8 mouse cellular contexts compared by ENCODE assay signal in genomic region chr5:100041272-100041671, GRCm38 (mm10). TPM values are rescaled to one million over a fixed set of nuclear protein-coding genes. Genes with fewer than 3 reads are reported as not detected.
DNase-seq lines count a peak whose midpoint lies in the region; ATAC-seq and TF ChIP-seq lines count a peak whose summit lies in the region.
"Had no signal": no experiment of that assay in that cellular context is flagged by ENCODE, and none has a peak within 500 bp of the region (broad histone marks: within the 10 kb centered on the region; RNA-seq: fewer than 3 reads in every experiment).

No protein-coding gene starts in this region.

- no peak for TF ChIP-seq CTCF in left cerebral cortex, adult 2 months (IDR thresholded peaks at IDR 0.05)
- no peak for TF ChIP-seq CTCF in hindbrain, postnatal 0 days (IDR thresholded peaks at IDR 0.05; ENCODE audit: low read depth)

- TF ChIP-seq POLR2A in myocyte (IDR thresholded peaks at IDR 0.05; ENCODE audit: insufficient read length, low read depth) = no peak

- ATAC-seq in embryonic facial prominence, embryonic 12.5 days (ENCODE audit: insufficient number of reproducible peaks, insufficient read depth, low FRiP score, low TSS enrichment) = no peak
- no peak for ATAC-seq in hindbrain, postnatal 0 days

- no peaks in the 10 kb centered on the region for H3K27me3 ChIP-seq in embryonic facial prominence, embryonic 12.5 days
- H3K27me3 ChIP-seq in hindbrain, postnatal 0 days (ENCODE audit: insufficient read depth, low read length) = no peaks in the 10 kb centered on the region
- H3K27me3 ChIP-seq in myocyte (ENCODE audit: control insufficient read depth, insufficient read depth, insufficient read length) = no peaks in the 10 kb centered on the region

- no peak overlapping the region for H3K27ac ChIP-seq in left cerebral cortex, adult 2 months
- no peak overlapping the region for H3K27ac ChIP-seq in embryonic facial prominence, embryonic 12.5 days
- H3K27ac ChIP-seq in hindbrain, postnatal 0 days = no peak overlapping the region

- H3K4me2 ChIP-seq in embryonic facial prominence, embryonic 12.5 days (replicated peaks) = peak overlapping the region; percentile 74
- peak overlapping the region; percentile 88 for H3K4me2 ChIP-seq in hindbrain, postnatal 0 days (ENCODE audit: low read depth, low read length)
- H3K4me2 ChIP-seq in myocyte (ENCODE audit: low read depth) = peak overlapping the region; percentile 75

- no peak for DNase-seq in left cerebral cortex, adult 2 months (ENCODE audit: extremely low spot score in 1 of 2, low spot score in 2 of 2)
- DNase-seq in left cerebral cortex, postnatal 25 days (ENCODE audit: low spot score in 2 of 2) = no peak
- DNase-seq in hindbrain, postnatal 0 days (ENCODE audit: low spot score) = no peak
- DNase-seq in gastrocnemius, adult 18-20 months (ENCODE audit: low spot score) = no peak
- DNase-seq in left cerebral cortex, postnatal 4 days = no peak
- DNase-seq: lung, postnatal 10 days had no signal

- 74% methylated on average over 4 of the region's 4 CpGs for WGBS in embryonic facial prominence, embryonic 12.5 days
- 70% methylated on average over 4 of the region's 4 CpGs for WGBS in hindbrain, postnatal 0 days

- H3K9ac ChIP-seq in embryonic facial prominence, embryonic 12.5 days = no peak overlapping the region
- no peak overlapping the region for H3K9ac ChIP-seq in hindbrain, postnatal 0 days (replicated peaks; ENCODE audit: low read length)

- peaks cover 73% of the 10 kb centered on the region for H3K79me2 ChIP-seq in myocyte (ENCODE audit: control insufficient read depth, insufficient read depth)

- H3ac ChIP-seq in myocyte (ENCODE audit: control insufficient read depth, insufficient read length) = no peak overlapping the region

- H3K9me3 ChIP-seq in embryonic facial prominence, embryonic 12.5 days = no peaks in the 10 kb centered on the region
- no peaks in the 10 kb centered on the region for H3K9me3 ChIP-seq in hindbrain, postnatal 0 days (ENCODE audit: low read length)

- H3K36me3 ChIP-seq in embryonic facial prominence, embryonic 12.5 days = peaks cover 14% of the 10 kb centered on the region
- H3K36me3 ChIP-seq in hindbrain, postnatal 0 days (ENCODE audit: insufficient read depth, low read length) = no peaks in the 10 kb centered on the region
- H3K36me3 ChIP-seq in myocyte (ENCODE audit: control insufficient read depth, insufficient read depth) = peaks cover 14% of the 10 kb centered on the region

- intact Hi-C loops in left cerebral cortex, adult 2 months (cut with DNase I) = no loop called here
- intact Hi-C loops in left cerebral cortex, postnatal 25 days (cut with DNase I) = no loop called here
- intact Hi-C loops in left cerebral cortex, postnatal 4 days (cut with DNase I) = no loop called here

- H3K4me1 ChIP-seq in embryonic facial prominence, embryonic 12.5 days = peaks cover 19% of the 10 kb centered on the region; the same call in 1 of the 2 replicates
- peaks cover 23% of the 10 kb centered on the region for H3K4me1 ChIP-seq in hindbrain, postnatal 0 days (ENCODE audit: insufficient read depth, low read length)

- H3K4me3 ChIP-seq in left cerebral cortex, adult 2 months = peak overlapping the region; percentile 99; the same call in 1 of the 2 replicates
- no peak overlapping the region for H3K4me3 ChIP-seq in embryonic facial prominence, embryonic 12.5 days
- H3K4me3 ChIP-seq in hindbrain, postnatal 0 days (ENCODE audit: low read length) = peak overlapping the region; percentile 94
- peak overlapping the region; percentile 95 for H3K4me3 ChIP-seq in myocyte

TF ChIP-seq in myocyte, 11 proteins besides CTCF, POLR2A, EP300 and RAD21:
- TF ChIP-seq POLR2AphosphoS2 (IDR thresholded peaks at IDR 0.05; ENCODE audit: insufficient read length, low read depth) (no peak), TCF12 (IDR thresholded peaks at IDR 0.05; ENCODE audit: insufficient read depth, poor library complexity, severe bottlenecking) (no peak), CEBPB (IDR thresholded peaks at IDR 0.05; ENCODE audit: insufficient read depth, poor library complexity, severe bottlenecking) (no peak), E2F4 (IDR thresholded peaks at IDR 0.05; ENCODE audit: insufficient read depth) (no peak), SRF (IDR thresholded peaks at IDR 0.05; ENCODE audit: control insufficient read depth, insufficient read length, low read depth) (no peak), USF1 (IDR thresholded peaks at IDR 0.05; ENCODE audit: low read depth) (no peak), TCF3 (IDR thresholded peaks at IDR 0.05; ENCODE audit: insufficient read length, low read depth) (no peak), MAX (IDR thresholded peaks at IDR 0.05; ENCODE audit: low read depth) (no peak), REST (IDR thresholded peaks at IDR 0.05; ENCODE audit: insufficient read depth, insufficient read length) (no peak), MYOD1 (IDR thresholded peaks at IDR 0.05; ENCODE audit: control insufficient read depth in 1 of 3, insufficient read length in 2 of 3, low read depth in 2 of 3) (no peak)

RNA-seq across cellular contexts. Expression of gene Enoph1, which starts 1.5 kb away (rescaled TPM):
- total RNA-seq in left cerebral cortex, adult 2 months (2021) = 10 to 100 TPM; 50.3 to 55.7 TPM
- total RNA-seq in left cerebral cortex, postnatal 25 days (2021) = 10 to 100 TPM; 50.3 to 57.4 TPM
- polyA plus RNA-seq in embryonic facial prominence, embryonic 12.5 days (2016; fragmentation: Nextera tagmentation; extraction: Ambion mirVana) = 47.2 and 47.9 TPM in 2 replicates
- total RNA-seq in hindbrain, postnatal 0 days (2014; rRNA removed) = 41.6 and 55.6 TPM in 2 replicates
- 48.6 and 49.0 TPM in 2 replicates for polyA plus RNA-seq in hindbrain, postnatal 0 days (2015; fragmentation: Nextera tagmentation; extraction: Ambion mirVana)
- polyA plus RNA-seq in myocyte (2012; fragmentation: generic; extraction: Trizol) = 8.2 TPM
- total RNA-seq in gastrocnemius, adult 18-20 months (2021) = 1 to 10 TPM; 6.4 to 8.0 TPM
- total RNA-seq in left cerebral cortex, postnatal 4 days (2021) = 10 to 100 TPM; 53.3 to 54.6 TPM

RNA-seq across cellular contexts. Expression of gene Hnrnpdl, which starts 1.8 kb away (rescaled TPM):
- total RNA-seq in left cerebral cortex, adult 2 months (2021) = 100 to 1,000 TPM; 177 to 178 TPM
- 100 to 1,000 TPM; 145 to 156 TPM for total RNA-seq in left cerebral cortex, postnatal 25 days (2021)
- 248 and 261 TPM in 2 replicates for polyA plus RNA-seq in embryonic facial prominence, embryonic 12.5 days (2016; fragmentation: Nextera tagmentation; extraction: Ambion mirVana)
- 107 and 121 TPM in 2 replicates for total RNA-seq in hindbrain, postnatal 0 days (2014; rRNA removed)
- polyA plus RNA-seq in hindbrain, postnatal 0 days (2015; fragmentation: Nextera tagmentation; extraction: Ambion mirVana) = 184 and 193 TPM in 2 replicates
- 45.4 TPM for polyA plus RNA-seq in myocyte (2012; fragmentation: generic; extraction: Trizol)
- total RNA-seq in gastrocnemius, adult 18-20 months (2021) = 10 to 100 TPM; 67.4 to 67.7 TPM
- 100 to 1,000 TPM; 259 to 272 TPM for total RNA-seq in left cerebral cortex, postnatal 4 days (2021)
